Mouse (Mus musculus): ENCODE results near the gene Rab31. TPM values are rescaled to one million over a fixed set of nuclear protein-coding genes. Genes with fewer than 3 reads are reported as not detected.

The Rab31 gene
- polyA plus RNA-seq, 1 experiment from 2014 or later: 4.5 TPM

DNA sequence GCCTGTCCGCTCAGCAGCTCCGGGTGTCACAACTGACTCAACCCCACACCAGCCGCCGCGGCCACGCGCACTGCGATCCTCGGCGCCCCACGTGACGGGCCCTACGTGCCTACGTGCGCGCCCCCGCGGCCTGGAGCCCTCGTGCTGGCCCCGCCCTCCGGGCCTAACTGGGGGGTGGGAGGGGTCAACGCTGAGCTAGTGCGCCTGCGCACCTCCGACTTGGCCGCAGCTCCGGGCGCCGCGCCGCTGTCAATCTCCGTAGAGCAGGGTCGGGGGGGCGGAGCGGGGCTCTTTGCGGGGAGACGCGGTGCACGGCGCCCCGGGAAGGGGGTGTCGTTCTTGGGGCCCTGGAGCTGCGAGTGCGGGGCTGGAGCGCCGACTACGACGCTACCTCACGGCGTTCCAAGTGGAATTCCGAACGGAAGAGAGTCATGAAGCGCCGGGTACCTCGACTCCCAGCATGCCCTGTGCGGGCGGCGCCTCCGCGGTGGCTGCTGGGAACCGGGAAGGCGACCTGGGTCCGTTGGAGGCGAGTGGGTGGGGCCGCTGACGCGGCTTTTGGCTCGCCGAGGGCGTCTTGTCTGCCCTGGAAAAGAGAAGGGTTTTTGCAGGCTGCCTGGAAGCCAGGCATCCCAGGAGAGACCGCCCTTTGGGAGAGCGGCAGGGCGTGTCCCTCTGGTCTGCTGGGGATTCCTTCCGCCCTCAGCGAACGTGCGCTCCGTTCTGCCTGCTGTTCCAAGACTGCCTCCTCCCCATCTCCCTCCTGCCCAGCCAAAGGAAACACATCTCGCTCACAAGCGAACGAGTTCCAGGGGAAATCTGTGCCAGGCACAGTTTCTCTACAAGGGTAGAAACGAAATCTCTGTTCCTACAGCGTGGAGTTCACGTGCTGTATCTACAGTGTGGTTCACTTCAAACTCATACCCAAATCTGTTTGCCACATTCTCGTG, 158.8 kb downstream of the Rab31 start, which contains the start of gene Vapa:
TSS of gene Vapa (minus strand) at position 93 of the 950 bp plus-strand sequence.
- peaks cover 6% of the 10 kb centered on the region for H3K36me3 ChIP-seq
- under 1% methylated on average over 84 of the region's 85 CpGs for WGBS (ENCODE audit: insufficient replicate concordance)

DNA sequence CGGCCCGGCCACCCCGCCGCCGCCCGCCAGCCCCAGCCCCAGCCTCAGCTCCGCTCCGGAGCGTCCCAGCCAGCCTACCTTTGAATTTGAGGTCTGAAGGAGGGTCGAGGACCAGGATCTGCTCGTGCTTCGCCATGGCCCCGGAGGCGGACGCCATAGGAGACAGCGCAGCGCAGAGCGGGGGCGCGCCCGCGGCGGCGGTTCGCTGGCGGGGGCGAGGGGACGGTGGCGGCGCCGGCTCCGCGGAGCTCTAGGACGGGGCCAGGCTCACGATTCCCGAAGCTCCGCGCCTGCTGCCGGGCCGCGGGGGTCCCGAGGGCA, 159.4 kb downstream of the Rab31 start:
- no peaks in the 10 kb centered on the region for H3K9me3 ChIP-seq (replicated peaks)
- 0% methylated on average over 29 of the region's 42 CpGs for WGBS (ENCODE audit: insufficient replicate concordance)
- ATAC-seq (ENCODE audit: low read depth): peak; percentile 69
- DNase-seq: no peak
- H3K27ac ChIP-seq: peak overlapping the region; percentile 96
- H3K4me1 ChIP-seq (replicated peaks): peaks cover 46% of the 10 kb centered on the region
- H3K4me2 ChIP-seq: peak overlapping the region; percentile 83
- peak overlapping the region; percentile 99 for H3K9ac ChIP-seq
- peaks cover 6% of the 10 kb centered on the region for H3K36me3 ChIP-seq
- 0 out of 2 replicates have a peak, but pooled peaks cover 3% of the 10 kb centered on the region for H3K27me3 ChIP-seq
- H3K4me3 ChIP-seq (replicated peaks): peak overlapping the region; percentile 98

More for the DNA sequence above, 158.8 kb downstream of the Rab31 start, which contains the start of gene Vapa:
- Histone ChIP-seq H3K27ac (peak within 1 kb of the TSS; percentile 96), H3K4me3 (replicated peaks) (peak within 1 kb of the TSS; percentile 98), H3K27me3 (0 out of 2 replicates have a peak, but pooled peaks cover 3% of the 10 kb centered on the region), H3K9ac (peak within 1 kb of the TSS; percentile 99), H3K4me1 (replicated peaks) (peaks cover 39% of the 10 kb centered on the region), H3K4me2 (peak within 1 kb of the TSS; percentile 88), H3K9me3 (replicated peaks) (no peaks in the 10 kb centered on the region)
- peak; percentile 87 for ATAC-seq (ENCODE audit: low read depth)
- peak; percentile 97 for DNase-seq

DNA sequence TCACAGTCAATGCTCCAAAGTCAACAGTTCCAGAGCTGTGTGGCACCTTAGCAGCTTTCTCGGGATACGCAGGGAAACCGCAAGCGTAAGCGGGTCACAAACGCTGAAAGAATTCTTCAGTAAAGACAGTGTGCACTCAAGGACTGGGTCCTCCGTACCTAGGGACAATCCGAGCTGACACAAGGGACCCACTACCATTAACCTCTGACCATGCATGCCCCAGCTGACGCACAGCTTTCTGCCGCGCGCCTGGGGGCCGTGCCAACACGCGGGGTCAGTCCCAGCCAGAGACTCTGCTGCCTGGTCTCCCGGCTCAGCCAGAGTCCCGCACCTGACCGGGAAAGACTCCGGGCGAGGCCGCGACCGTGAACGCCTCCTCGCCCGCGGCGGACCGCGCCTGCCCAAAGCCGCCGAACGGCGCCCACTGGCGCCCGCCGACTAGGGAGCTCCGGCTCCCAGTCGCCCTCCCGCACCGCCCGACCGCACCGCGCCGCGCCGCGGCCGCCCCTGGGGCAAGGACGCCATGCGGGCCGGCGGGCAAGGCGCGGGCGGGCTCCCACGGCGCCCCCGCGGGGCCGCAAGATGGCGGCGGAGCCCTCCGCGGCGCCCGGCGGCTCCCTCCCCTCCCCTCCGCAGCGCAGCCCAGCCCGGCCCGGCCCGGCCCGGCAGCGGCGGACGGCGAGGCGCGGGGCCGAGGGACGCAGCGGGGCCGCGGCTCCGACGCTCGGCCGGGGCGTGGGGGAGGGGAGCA, 160.0 kb downstream of the Rab31 start:
- peak; percentile 57 for ATAC-seq (ENCODE audit: low read depth)
- Histone ChIP-seq H3K9ac (peak overlapping the region; percentile 99), H3K4me1 (replicated peaks) (peaks cover 51% of the 10 kb centered on the region), H3K9me3 (replicated peaks) (no peaks in the 10 kb centered on the region), H3K36me3 (peaks cover 6% of the 10 kb centered on the region), H3K27me3 (0 out of 2 replicates have a peak, but pooled peaks cover 3% of the 10 kb centered on the region), H3K4me3 (replicated peaks) (peak overlapping the region; percentile 98), H3K4me2 (peak overlapping the region; percentile 83), H3K27ac (peak overlapping the region; percentile 96)
- WGBS (ENCODE audit: insufficient replicate concordance): under 1% methylated on average over 75 of the region's 91 CpGs
- DNase-seq: peak; percentile 44

DNA sequence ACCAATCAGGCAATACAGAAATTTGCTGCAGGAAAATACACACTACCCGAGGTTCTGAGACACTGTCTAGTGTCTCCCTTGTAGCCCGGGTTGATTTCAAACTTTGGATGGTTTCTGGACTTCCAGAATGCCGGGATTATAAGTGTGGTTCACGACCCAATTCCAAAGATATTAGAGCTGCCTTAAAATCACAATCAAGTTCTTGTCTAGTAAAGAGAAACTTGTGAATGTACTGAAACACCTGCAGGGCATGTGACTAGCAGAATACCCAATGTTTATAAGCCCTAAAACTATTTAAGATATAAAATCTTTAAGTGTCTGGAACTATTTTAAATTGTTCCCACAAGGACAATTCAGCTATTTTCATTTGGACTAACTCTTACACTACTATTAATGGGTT, 160.8 kb downstream of the Rab31 start:
- 7% methylated on average over 4 of the region's 4 CpGs for WGBS (ENCODE audit: insufficient replicate concordance)
- peak overlapping the region; percentile 83 for H3K4me2 ChIP-seq
- H3K4me3 ChIP-seq (replicated peaks): peak overlapping the region; percentile 98
- no peaks in the 10 kb centered on the region for H3K9me3 ChIP-seq (replicated peaks)
- DNase-seq (no peak), ATAC-seq (ENCODE audit: low read depth) (no peak)
- H3K36me3 ChIP-seq: peaks cover 6% of the 10 kb centered on the region
- H3K9ac ChIP-seq: peak overlapping the region; percentile 99
- 0 out of 2 replicates have a peak overlapping the region, but pooled peaks have one; percentile 96 for H3K27ac ChIP-seq
- peaks cover 59% of the 10 kb centered on the region for H3K4me1 ChIP-seq (replicated peaks)
- 0 out of 2 replicates have a peak, but pooled peaks cover 3% of the 10 kb centered on the region for H3K27me3 ChIP-seq

DNA sequence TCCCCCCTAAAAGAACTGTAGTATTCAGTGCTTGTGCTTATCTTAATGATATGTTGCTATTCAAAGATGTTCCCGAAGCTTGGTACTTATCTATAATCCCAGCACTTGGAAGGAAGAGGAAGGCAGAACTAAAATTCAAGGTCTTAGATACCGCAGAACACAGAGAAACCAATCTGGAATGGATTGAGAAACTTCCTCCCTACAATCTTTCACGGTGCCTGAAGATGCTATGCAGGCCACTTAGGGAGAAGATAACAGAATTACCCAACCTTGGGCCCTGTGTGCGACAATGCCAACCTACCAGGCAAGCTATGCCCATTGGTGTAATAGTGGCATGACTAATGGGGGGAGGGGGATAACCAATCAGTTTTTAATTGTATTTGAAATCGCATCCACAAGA, 163.8 kb downstream of the Rab31 start:
- Histone ChIP-seq H3K9ac (no peak overlapping the region), H3K27ac (peak overlapping the region; percentile 47; the same call in 1 of the 2 replicates), H3K27me3 (no peaks in the 10 kb centered on the region), H3K4me3 (replicated peaks) (no peak overlapping the region), H3K36me3 (peaks cover 6% of the 10 kb centered on the region), H3K9me3 (replicated peaks) (no peaks in the 10 kb centered on the region), H3K4me1 (replicated peaks) (peaks cover 78% of the 10 kb centered on the region), H3K4me2 (peak overlapping the region; percentile 19)
- WGBS (ENCODE audit: insufficient replicate concordance): 18% methylated on average over 5 of the region's 5 CpGs
- ATAC-seq (ENCODE audit: low read depth) (no peak), DNase-seq (no peak)

DNA sequence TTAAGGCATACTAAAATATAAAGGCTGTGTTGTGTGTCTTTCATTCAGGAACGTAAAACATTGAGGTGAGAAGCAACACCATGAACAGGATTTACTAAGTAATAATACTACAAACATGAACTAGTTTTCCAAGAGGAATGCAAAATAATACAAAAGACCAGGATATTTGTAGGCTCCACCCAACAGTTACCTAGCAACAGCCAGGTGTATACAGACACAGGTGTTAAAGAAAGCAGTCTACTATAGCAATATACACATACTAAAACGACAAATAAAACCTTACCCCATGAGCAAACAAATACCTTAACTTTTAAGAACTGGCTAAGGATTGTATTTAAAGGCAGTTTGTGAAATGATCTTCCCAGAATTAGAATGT, 164.3 kb downstream of the Rab31 start:
- Histone ChIP-seq H3K4me1 (replicated peaks) (peaks cover 79% of the 10 kb centered on the region), H3K9ac (no peak overlapping the region)
- WGBS (ENCODE audit: insufficient replicate concordance): 79% methylated on average over 2 of the region's 2 CpGs

DNA sequence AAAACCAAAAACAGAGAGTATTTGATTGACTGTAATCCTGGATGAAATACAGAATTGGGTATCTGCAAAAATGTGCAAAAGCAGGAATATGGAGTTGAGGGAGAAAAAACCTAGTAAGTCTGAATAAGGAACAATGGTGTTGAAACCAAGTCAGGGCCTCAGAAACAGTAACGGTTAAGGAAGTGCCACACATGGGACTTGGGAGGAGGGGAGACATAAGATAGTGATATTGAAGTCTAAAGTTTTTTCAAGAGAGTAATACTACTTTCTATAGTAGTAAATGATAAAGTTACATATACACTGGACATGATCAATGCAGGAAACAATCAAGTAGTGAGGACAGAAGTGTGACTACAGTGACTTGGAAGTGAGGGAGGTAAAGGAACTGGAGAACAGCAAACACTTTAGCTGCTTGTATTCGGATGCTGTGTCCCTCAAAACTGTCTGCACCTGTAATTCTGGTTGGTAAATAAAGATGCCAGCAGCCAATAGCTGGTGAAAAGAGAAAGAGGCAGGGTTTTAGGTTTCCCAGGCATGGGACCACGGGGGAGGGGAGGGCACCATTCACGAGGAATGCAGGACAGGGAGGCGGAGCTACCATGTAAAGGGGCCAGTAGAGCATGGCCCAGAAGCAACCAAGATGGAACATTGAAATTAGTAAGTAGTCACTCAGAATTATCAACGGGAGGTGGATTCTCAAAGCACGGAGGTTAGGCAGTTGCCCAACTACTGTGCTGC, 164.8 kb downstream of the Rab31 start:
- Histone ChIP-seq H3K9me3 (replicated peaks) (no peaks in the 10 kb centered on the region), H3K4me2 (peak overlapping the region; percentile 56), H3K4me3 (replicated peaks) (no peak overlapping the region), H3K27me3 (no peaks in the 10 kb centered on the region), H3K4me1 (replicated peaks) (peaks cover 84% of the 10 kb centered on the region), H3K9ac (peak overlapping the region; percentile 50), H3K27ac (peak overlapping the region; percentile 77), H3K36me3 (peaks cover 6% of the 10 kb centered on the region)
- ATAC-seq (ENCODE audit: low read depth): no peak
- WGBS (ENCODE audit: insufficient replicate concordance): 34% methylated on average over 7 of the region's 7 CpGs
- DNase-seq: no peak

More for the DNA sequence above, 164.3 kb downstream of the Rab31 start:
- H3K4me2 ChIP-seq: peak overlapping the region; percentile 56
- H3K9me3 ChIP-seq (replicated peaks): no peaks in the 10 kb centered on the region
- peak overlapping the region; percentile 77; the same call in 1 of the 2 replicates for H3K27ac ChIP-seq
- peaks cover 6% of the 10 kb centered on the region for H3K36me3 ChIP-seq
- DNase-seq (no peak), ATAC-seq (ENCODE audit: low read depth) (no peak)
- no peak overlapping the region for H3K4me3 ChIP-seq (replicated peaks)
- H3K27me3 ChIP-seq: no peaks in the 10 kb centered on the region

DNA sequence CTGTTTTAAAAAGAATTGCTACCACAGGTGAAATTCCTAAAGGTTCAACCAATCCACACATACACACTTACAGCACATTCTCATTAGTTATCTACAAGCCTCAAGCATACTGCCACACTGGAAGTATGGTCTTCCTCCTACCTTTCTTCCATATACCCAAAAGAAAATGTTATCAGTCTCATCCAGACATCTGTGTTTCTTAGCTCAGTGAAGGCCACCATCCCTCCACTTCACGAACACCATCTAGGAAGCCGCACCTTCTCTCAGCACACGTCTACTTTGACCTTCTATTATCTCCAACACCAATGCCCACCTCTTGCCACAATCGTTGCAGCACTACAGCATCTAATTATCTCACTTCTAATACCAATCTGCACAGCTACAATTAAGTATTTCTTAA, 166.5 kb downstream of the Rab31 start:
- Histone ChIP-seq H3K4me2 (peak overlapping the region; percentile 56), H3K36me3 (peaks cover 6% of the 10 kb centered on the region), H3K9me3 (replicated peaks) (no peaks in the 10 kb centered on the region), H3K27ac (peak overlapping the region; percentile 77), H3K4me3 (replicated peaks) (peak overlapping the region; percentile 16; the same call in 1 of the 2 replicates), H3K27me3 (no peaks in the 10 kb centered on the region), H3K9ac (peak overlapping the region; percentile 50; the same call in 1 of the 2 replicates), H3K4me1 (replicated peaks) (peaks cover 87% of the 10 kb centered on the region)
- ATAC-seq (ENCODE audit: low read depth) (peak; percentile 94), DNase-seq (peak; percentile 63)
- WGBS (ENCODE audit: insufficient replicate concordance): 18% methylated on average over 4 of the region's 4 CpGs

DNA sequence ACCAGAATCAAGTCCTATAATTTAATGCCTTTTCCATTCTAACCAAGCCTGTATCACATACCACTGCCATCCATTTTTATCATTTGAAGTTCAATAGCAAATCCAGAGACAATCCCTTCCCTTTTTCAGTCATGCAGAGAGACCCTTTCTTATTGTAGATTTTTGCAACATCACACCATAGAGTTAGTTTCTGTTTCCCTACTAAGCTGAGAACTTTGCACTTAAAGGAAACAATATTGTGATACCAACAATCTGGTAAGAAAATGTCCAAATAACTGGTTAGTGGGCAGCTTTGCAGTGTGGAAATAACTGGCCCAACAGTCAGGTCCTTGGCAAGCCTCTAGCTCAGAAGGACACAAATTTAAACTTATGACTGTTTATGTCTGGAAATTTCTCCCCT, 167.7 kb downstream of the Rab31 start:
- peaks cover 6% of the 10 kb centered on the region for H3K36me3 ChIP-seq
- no peak overlapping the region; the same call in 1 of the 2 replicates for H3K4me2 ChIP-seq
- H3K9me3 ChIP-seq (replicated peaks): no peaks in the 10 kb centered on the region
- no peak for DNase-seq
- H3K9ac ChIP-seq: no peak overlapping the region
- ATAC-seq (ENCODE audit: low read depth): no peak
- H3K27ac ChIP-seq: 0 out of 2 replicates have a peak overlapping the region, but pooled peaks have one; percentile 39
- H3K27me3 ChIP-seq: no peaks in the 10 kb centered on the region
- peaks cover 85% of the 10 kb centered on the region for H3K4me1 ChIP-seq (replicated peaks)
- H3K4me3 ChIP-seq (replicated peaks): no peak overlapping the region

DNA sequence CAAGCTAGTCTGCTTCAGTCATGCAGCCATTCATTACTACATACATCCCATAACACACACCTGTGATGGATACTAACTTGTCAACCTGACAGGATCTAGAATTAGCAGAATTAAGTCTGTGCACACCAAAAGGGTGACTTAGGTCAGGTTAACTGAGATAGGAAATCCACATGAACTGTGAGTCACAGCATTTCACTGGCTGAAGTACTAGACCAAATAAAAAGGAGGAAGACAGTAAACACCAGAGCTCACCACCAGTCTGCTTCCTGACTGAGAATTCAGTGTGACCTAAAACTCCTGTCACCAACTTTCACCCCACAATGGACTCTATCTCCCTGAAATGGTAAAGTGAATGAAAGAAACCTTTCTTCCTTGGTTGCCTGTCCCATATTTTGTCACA, 168.2 kb downstream of the Rab31 start:
- Histone ChIP-seq H3K36me3 (no peaks in the 10 kb centered on the region), H3K4me1 (replicated peaks) (peaks cover 83% of the 10 kb centered on the region), H3K9me3 (replicated peaks) (no peaks in the 10 kb centered on the region), H3K9ac (0 out of 2 replicates have a peak overlapping the region, but pooled peaks have one; percentile 6), H3K27ac (peak overlapping the region; percentile 14; the same call in 1 of the 2 replicates), H3K4me2 (no peak overlapping the region), H3K27me3 (no peaks in the 10 kb centered on the region), H3K4me3 (replicated peaks) (no peak overlapping the region)
- no peak for ATAC-seq (ENCODE audit: low read depth)
- no peak for DNase-seq

All from liver, embryonic 13.5 days (tissue).